Mouse (Mus musculus): Measurements from ENCODE around the gene Ttc9c. TPM values are rescaled to one million over a fixed set of nuclear protein-coding genes. Genes with fewer than 3 reads are reported as not detected.
"Not testable (repeated sequence)": the region's sequence is repeated elsewhere in the genome, so short reads cannot be mapped to it uniquely, and the experiment has no call there.

The Ttc9c gene
- 55.8 and 56.6 TPM in 2 replicates for total RNA-seq (2015; ENCODE audit: low replicate concordance)
- 59.4 and 73.3 TPM in 2 replicates for total RNA-seq (2017; ENCODE audit: low replicate concordance)

DNA sequence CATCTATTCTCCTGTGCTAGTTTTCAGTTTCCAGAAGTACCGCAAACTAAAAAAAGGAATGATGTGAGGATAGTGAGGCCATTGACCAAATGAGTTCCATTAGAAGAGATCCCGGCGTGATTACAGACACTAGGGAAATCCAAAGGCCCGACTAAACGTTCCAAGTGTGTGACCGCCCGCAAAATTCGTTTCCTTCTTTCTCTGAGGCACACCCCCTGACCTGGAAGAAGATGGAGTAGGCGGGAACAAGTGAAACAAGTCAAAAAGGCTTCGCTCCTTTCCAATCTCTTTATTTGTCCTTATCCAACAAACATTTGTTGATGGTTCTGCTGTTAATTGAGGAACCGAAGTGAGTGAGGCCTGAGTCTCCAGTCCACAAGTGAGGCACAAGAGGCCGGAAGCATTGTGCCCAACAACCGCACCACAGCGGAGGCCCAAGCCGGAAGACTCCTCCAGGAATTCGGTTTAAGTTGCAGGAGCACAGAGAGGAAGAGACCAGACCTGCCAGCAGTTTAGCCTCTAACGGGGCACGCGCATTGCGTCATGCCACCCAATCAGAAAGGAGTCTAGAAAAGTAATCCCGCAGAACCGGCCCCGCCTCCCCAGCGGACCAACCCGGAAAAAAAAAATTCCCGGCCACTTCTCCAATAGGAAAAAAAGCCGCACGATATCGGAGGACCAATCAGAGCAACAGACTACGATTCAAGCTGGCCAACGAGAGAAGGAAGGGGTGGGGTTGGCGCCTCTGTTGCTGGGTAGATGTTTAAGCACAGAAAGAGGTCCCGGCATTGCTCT is at the start of gene Ttc9c:
Ttc9c (minus strand) TSS at position 533 of the 795 bp plus-strand sequence.
- peak; percentile 78 for ATAC-seq (replicated peaks; ENCODE audit: low FRiP score, poor library complexity, severe bottlenecking)

GRCm38 (mm10) chr19:8864265-8864664 is 45.1 kb upstream of the Ttc9c start:
- ATAC-seq (replicated peaks; ENCODE audit: low FRiP score, poor library complexity, severe bottlenecking): no peak

- ATAC-seq (replicated peaks; ENCODE audit: low FRiP score, poor library complexity, severe bottlenecking): no peak
Observed at GRCm38 (mm10) chr19:8859018-8859417, 39.9 kb upstream of the Ttc9c start.

DNA sequence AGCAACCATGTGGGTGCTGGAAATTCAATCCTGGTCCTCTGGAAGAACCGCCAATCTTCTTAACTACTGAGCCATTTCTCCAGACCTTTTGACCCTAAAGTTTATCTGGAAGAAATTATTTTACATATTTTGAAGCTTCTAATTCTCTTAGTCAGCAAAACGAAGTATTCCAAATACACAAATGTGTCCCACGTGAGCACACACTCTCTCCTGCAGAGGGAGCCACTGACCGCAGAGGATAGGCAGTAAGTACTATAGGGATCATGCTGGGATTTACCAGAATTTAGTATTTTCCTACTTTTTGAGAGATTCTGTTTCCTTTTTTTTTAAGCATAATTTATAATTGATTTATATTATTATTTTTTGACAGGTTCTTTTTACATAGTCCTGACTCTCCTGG is 38.6 kb upstream of the Ttc9c start:
- peak; percentile 81 for ATAC-seq (replicated peaks; ENCODE audit: low FRiP score, poor library complexity, severe bottlenecking)

- no peak for ATAC-seq (replicated peaks; ENCODE audit: low FRiP score, poor library complexity, severe bottlenecking)
Observed at GRCm38 (mm10) chr19:8853117-8853516, 34.0 kb upstream of the Ttc9c start.

DNA sequence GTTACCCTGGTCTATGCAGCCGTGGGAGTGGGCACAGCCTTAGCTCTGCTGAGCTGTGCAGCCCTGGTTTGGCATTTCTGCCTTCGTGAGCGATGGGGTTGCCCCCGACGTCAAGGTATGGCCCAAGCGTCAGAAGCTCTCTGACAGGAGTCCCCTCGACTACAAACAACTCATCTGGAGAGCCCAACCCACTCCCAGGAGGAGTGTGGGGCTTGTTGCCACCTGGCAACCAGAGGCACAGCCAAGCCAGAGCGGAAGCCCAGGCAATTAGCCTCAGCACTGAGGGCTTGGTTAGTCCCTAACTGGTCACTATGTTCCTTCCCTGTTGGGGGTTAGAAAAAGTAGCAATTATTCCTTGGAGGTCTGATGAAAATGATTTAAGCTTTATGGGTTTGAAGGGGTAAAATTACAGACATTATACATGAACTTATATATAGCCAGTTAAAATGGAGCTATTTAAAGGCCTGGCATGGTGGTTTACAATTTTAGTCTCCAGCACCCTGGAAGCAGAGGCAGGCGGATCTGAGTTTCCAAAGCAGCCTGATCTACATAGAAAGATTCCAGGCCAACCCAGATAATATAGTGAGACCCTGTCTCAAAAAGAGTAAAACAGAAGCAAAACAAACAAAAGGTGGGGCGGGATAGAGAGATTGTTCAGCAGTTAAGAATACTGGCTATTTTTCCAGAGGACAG is 33.2 kb upstream of the Ttc9c start:
- ATAC-seq (replicated peaks; ENCODE audit: low FRiP score, poor library complexity, severe bottlenecking): no peak

GRCm38 (mm10) chr19:8851639-8852038 is 32.5 kb upstream of the Ttc9c start:
- ATAC-seq (replicated peaks; ENCODE audit: low FRiP score, poor library complexity, severe bottlenecking): no peak

- no peak for ATAC-seq (replicated peaks; ENCODE audit: low FRiP score, poor library complexity, severe bottlenecking)
Observed at GRCm38 (mm10) chr19:8850402-8850901, 31.3 kb upstream of the Ttc9c start, which contains the start of gene Lrrn4cl. Lrrn4cl (plus strand) TSS chr19:8850768.

- no peak for ATAC-seq (replicated peaks; ENCODE audit: low FRiP score, poor library complexity, severe bottlenecking)
Observed at GRCm38 (mm10) chr19:8848356-8848755, 29.2 kb upstream of the Ttc9c start.

DNA sequence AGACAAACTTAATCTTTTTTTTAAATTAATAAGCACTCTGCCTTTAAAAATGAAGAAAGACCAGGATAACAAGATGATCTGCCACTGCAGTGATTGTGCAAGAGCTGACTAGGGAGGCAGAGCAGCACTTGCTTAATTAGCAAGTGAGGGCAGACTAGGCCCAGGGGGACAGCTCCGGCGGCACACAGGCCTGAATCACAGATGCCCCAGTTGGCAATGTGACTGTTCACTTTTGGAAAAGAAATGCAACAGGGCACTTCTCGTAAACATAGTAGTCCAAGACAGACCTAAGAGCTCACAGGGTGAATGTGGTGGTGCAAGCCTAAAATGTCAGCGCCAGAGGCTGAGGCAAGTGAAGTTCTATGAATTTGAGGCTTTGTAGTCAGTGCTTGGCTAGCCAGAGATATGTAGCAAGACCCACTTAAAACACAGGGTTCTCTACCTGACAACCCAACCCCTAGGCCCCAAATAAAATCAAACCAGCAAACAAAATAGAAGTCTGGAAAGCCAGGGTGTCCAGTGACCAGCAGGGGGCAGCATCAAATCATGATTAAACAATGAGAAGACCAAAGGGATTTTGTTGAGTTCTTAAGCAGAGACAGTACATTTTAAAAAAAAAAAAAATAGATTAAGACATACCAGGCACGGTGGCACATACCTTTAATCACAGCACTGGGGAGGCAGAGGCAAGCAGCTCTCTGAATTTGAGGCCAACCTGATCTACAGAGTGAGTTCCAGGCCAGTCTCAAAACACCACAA is 25.4 kb upstream of the Ttc9c start:
- ATAC-seq (replicated peaks; ENCODE audit: low FRiP score, poor library complexity, severe bottlenecking): peak; percentile 51

DNA sequence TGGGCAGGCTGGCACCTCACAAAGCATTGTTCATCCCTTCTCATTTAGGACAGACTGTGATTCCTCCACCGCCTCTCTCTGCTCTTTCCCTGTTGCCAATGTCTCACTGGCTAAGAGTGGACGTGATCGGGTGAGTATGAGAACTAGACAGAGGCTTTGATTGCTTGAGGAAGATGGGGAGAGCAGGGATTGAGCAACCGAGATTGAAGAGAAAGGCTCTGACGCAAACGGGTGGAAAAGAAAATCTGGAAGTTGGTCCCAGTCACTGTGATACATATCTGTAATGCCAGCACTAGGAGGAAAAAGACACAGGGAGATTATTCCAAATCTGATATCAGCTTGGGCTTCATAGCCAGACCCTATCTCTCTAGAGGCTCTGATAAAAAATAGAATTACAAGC is 23.8 kb upstream of the Ttc9c start:
- ATAC-seq (replicated peaks; ENCODE audit: low FRiP score, poor library complexity, severe bottlenecking): no peak

DNA sequence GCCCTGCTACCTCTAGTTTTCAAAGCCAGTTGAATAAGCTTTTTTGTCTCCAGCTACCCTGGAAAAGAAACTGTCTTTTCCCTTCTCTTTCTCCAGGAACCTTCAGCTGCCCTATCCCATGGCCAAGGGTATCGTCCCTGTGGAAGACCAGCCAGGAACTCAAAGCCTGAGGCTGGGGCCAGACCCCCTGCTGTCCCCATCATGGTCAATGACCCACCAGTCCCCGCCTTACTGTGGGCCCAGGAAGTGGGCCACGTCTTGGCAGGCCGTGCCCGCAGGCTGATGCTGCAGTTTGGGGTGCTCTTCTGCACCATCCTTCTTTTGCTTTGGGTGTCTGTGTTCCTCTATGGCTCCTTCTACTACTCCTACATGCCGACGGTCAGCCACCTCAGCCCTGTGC is 21.9 kb upstream of the Ttc9c start:
- ATAC-seq (replicated peaks; ENCODE audit: low FRiP score, poor library complexity, severe bottlenecking): no peak

DNA sequence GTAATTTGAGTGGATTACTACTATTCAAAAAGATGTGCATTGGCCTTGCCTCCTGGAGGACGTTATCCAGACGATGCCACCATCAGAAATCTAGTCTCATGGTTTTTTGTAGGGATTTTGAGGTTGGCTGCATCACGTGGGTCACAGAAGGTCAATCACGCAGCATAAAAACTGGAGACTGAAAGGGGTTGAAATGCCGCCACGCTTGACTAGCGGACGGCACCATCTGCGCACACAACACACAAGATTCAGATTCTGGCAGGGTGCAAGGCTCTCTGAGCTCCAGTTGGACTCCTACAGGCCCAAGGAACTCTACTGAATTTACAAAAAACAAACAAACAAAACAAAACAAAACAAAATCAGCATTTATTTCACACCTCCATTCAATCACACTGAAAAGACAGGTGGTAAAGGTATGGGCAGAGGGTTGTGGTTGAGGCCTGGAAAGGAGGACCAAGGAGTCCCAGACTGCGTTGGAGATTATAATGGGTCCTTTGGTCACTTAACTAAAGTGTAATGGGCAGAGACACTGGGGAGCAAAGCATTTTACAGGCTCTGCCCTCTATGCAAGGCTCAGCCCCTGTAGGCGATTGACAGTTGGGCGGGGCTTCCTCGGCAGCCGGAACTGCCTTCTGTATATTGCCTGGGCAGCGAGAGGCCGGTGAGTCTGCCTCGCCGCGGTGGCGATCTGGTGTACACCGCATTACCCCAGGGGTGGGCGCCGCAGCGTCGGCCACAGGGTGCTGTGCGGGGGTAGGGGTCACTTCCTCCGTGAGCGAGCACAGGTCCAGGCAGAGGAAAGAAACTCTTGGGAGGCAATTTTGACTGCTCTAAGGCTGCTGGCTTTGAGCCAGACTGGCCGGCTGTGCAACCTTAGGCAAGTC is 21.0 kb upstream of the Ttc9c start:
- ATAC-seq (replicated peaks; ENCODE audit: low FRiP score, poor library complexity, severe bottlenecking): peak; percentile 84

GRCm38 (mm10) chr19:8839103-8839907 is 20.2 kb upstream of the Ttc9c start, which contains the start of gene Gng3:
Gng3 (minus strand) TSS chr19:8839194.
- ATAC-seq (replicated peaks; ENCODE audit: low FRiP score, poor library complexity, severe bottlenecking): no peak

GRCm38 (mm10) chr19:8838041-8838730 is 19.1 kb upstream of the Ttc9c start:
- ATAC-seq (replicated peaks; ENCODE audit: low FRiP score, poor library complexity, severe bottlenecking): no peak

DNA sequence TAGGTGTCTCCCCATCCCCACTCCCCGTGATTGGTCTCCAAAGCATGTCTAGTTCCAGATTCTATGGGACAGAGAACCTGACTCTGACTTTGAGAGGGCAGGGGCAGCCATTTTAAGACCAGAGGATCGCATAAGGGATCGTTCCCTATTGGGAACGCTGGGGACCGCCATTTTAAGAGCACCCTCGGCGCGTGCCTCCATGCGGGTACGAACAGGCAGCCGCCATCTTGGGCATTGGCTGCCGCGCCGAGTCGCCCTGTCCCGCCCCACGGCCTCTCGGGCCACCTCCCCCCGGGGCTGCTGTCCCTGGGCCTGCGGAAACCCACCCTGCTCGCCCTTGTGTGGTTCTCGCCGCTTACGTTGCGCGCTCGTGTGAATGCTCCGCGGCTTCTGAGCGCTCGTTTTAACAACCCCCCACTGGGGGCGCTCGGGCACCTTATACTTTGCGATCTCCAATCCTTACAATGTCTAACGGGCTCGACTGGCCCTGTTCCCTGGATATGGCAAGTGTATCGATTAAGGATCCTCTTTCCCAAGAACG is 18.2 kb upstream of the Ttc9c start, which contains the start of gene Bscl2:
Bscl2 (plus strand) TSS at position 217 of the 541 bp plus-strand sequence.
- peak; percentile 73 for ATAC-seq (replicated peaks; ENCODE audit: low FRiP score, poor library complexity, severe bottlenecking)

GRCm38 (mm10) chr19:8836327-8836726 is 17.2 kb upstream of the Ttc9c start:
- not testable (repeated sequence) for ATAC-seq (replicated peaks; ENCODE audit: low FRiP score, poor library complexity, severe bottlenecking)

Measured in erythroid progenitor cell, adult 5-6 weeks (primary cell).